Mouse (Mus musculus) hindbrain, embryonic 15.5 days (tissue): ENCODE measurements around the gene AL732309.1. TPM values are rescaled to one million over a fixed set of nuclear protein-coding genes. Genes with fewer than 3 reads are reported as not detected.

ENCODE experiments used
- ATAC-seq: fragments of 200-750 bp; cut with Nextera tagmentation; 2 replicates; pipeline ENCODE4 v1.8.0; 2017; ENCODE audit warnings: low read depth, moderate number of reproducible peaks, moderate TSS enrichment; ENCODE audit not compliant: low FRiP score
- H3K27ac ChIP-seq: fragments of 300-500 bp; sonication (generic); replicated peaks from 2 replicates; pipeline ENCODE4 v1.5.1; 2015; ENCODE audit warnings: mild to moderate bottlenecking, inconsistent platforms
- H3K27me3 ChIP-seq: fragments of 300-500 bp; sonication (generic); 2 replicates; pipeline ENCODE4 v1.6.1; 2015; ENCODE audit warnings: control low read depth, inconsistent platforms
- H3K36me3 ChIP-seq: fragments of 300-500 bp; sonication (generic); 2 replicates; pipeline ENCODE4 v1.6.1; 2015; ENCODE audit warnings: control low read depth, inconsistent platforms
- H3K4me1 ChIP-seq: fragments of 300-500 bp; sonication (generic); replicated peaks from 2 replicates; pipeline ENCODE4 v1.6.1; 2015; ENCODE audit warnings: control low read depth, inconsistent platforms
- H3K4me2 ChIP-seq: fragments of 300-500 bp; sonication (generic); 2 replicates; pipeline ENCODE4 v1.6.1; 2015; ENCODE audit warnings: moderate library complexity, mild to moderate bottlenecking, inconsistent platforms
- H3K4me3 ChIP-seq: fragments of 300-500 bp; sonication (generic); 2 replicates; pipeline ENCODE4 v1.5.1; 2015; ENCODE audit warnings: mild to moderate bottlenecking, inconsistent platforms
- H3K9ac ChIP-seq: fragments of 300-500 bp; sonication (generic); 2 replicates; pipeline ENCODE4 v1.6.1; 2015; ENCODE audit warnings: inconsistent platforms
- H3K9me3 ChIP-seq: fragments of 300-500 bp; sonication (generic); 2 replicates; pipeline ENCODE4 v1.6.1; 2016; ENCODE audit warnings: control low read depth, inconsistent platforms
- WGBS: fragments of 180-500 bp; shearing (Covaris S2); methylation state at CpG from one replicate; pipeline ENCODE4 v1.1.7; 2015; 5-methylcytosine and 5-hydroxymethylcytosine counted together
- polyA plus RNA-seq: library from polyadenylated mRNA; unstranded; fragments of >200 nt; fragmentation: Nextera tagmentation; extraction: Ambion mirVana; gene quantifications from 2 replicates; pipeline ENCODE4 v1.2.1, GENCODE M21; 2015

AL732309.1 gene
- polyA plus RNA-seq, 1 experiment from 2014 or later = 6.3 TPM

DNA sequence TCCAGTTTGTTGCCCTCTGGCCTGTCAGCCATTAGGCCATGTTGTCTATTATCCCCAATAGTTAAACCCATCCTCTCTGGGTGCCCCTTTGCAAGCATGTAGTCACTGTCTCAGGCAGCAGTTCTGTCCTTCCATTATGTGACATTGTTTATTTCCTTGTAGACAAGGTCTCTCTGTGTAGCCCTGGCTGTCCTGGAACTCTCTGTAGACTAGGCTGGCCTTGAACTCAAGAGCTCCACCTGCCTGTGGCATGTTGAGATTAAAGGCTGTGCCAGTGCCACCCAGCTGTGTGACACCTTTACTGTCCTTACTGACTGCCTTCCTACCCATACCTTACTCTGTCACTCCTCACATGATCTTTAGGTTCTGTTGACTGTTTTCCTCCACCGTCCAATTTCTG lies 5.7 kb upstream of the AL732309.1 start:
- Histone ChIP-seq H3K4me1 (peaks cover 20% of the 10 kb centered on the region), H3K27ac (no peak overlapping the region), H3K4me3 (no peak overlapping the region), H3K9me3 (no peaks in the 10 kb centered on the region), H3K4me2 (no peak overlapping the region), H3K36me3 (0 out of 2 replicates have a peak, but pooled peaks cover 10% of the 10 kb centered on the region), H3K9ac (no peak overlapping the region), H3K27me3 (no peaks in the 10 kb centered on the region)
- WGBS = 93% methylated on average over 1 of the region's 1 CpGs
- no peak for ATAC-seq

DNA sequence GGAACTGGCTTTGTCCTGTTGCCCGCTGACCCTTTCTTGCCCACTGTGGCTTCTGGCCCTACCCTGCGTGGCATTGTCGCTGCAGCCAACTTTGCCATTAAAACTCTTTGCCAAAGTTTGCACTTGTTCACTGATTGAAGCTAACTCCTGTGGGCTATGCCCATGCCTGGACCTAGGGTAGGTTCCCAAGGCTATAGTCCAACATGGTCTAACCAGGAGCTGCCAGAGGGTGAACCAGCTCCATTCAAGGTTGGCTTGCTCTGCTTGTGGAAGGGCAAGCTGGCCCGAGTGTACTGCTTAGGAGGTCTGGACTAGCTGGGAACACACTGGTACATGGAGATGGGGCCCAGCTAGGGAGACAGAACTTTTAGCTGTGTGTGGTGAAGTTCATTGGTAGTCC lies 2.5 kb downstream of the AL732309.1 start:
- WGBS = 90% methylated on average over 4 of the region's 4 CpGs
- Histone ChIP-seq H3K4me3 (no peak overlapping the region), H3K4me2 (0 out of 2 replicates have a peak overlapping the region, but pooled peaks have one; percentile 92), H3K9ac (no peak overlapping the region), H3K36me3 (no peaks in the 10 kb centered on the region; the same call in 1 of the 2 replicates), H3K27ac (no peak overlapping the region), H3K27me3 (no peaks in the 10 kb centered on the region), H3K4me1 (peaks cover 37% of the 10 kb centered on the region), H3K9me3 (no peaks in the 10 kb centered on the region)
- ATAC-seq = no peak

DNA sequence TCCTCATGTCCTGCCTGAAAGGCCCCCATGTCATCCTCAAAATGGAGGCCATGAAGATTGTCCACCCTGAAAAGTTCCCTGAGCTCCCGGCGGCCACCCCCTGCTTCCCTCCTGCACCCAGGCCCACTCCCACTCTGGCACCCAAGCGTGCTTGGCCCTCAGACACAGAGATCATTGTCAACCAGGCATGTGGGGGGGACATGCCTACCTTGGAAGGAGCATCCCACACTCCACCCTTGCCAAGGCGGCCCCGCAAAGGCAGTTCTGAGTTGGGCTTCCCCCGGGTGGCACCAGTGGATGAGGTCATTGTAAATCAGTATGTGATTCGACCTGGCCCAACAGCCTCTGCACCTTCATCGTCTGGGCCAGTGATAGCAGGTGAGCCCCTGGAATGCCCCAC lies 3.3 kb downstream of the AL732309.1 start:
- H3K4me3 ChIP-seq = peak overlapping the region; percentile 61
- 83% methylated on average over 8 of the region's 8 CpGs for WGBS
- peaks cover 37% of the 10 kb centered on the region for H3K4me1 ChIP-seq
- no peak for ATAC-seq
- H3K9me3 ChIP-seq = no peaks in the 10 kb centered on the region
- H3K9ac ChIP-seq = peak overlapping the region; percentile 81
- no peak overlapping the region for H3K27ac ChIP-seq
- peak overlapping the region; percentile 92 for H3K4me2 ChIP-seq
- H3K36me3 ChIP-seq = no peaks in the 10 kb centered on the region; the same call in 1 of the 2 replicates
- no peaks in the 10 kb centered on the region for H3K27me3 ChIP-seq

DNA sequence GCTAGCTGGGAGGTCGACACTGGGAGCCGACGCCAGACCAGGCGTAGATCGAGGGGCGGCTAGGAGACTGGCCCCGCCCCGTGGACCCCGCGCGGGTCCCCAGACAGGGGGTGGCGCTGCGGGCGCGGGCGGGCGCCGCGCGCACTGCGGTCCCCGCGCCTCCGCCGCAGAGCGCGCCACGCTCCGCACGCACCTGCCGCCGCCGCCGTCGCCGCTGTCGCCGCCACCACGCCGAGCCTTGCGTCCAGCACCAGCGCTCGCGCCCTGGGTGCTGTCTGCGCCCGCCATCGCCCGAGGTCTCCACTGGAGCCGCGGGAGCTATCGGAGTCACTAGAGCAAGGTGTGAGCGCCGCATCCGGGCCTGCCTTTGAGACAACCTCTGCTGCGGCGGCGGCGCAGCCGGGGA lies 4.6 kb downstream of the AL732309.1 start, which contains the start of the genes Rnf208 and Cysrt1:
Rnf208 (plus strand) TSS at position 155 of the 406 bp plus-strand sequence.
Cysrt1 (minus strand) TSS at position 352 of the 406 bp plus-strand sequence.
- Histone ChIP-seq H3K4me1 (peaks cover 37% of the 10 kb centered on the region), H3K9me3 (no peaks in the 10 kb centered on the region), H3K4me3 (peak within 1 kb of the TSS; percentile 61), H3K36me3 (no peaks in the 10 kb centered on the region; the same call in 1 of the 2 replicates), H3K9ac (peak within 1 kb of the TSS; percentile 81), H3K27ac (peak within 1 kb of the TSS; percentile 72), H3K27me3 (peaks cover 4% of the 10 kb centered on the region; the same call in 1 of the 2 replicates), H3K4me2 (peak within 1 kb of the TSS; percentile 92)
- peak; percentile 65 for ATAC-seq
- 0% methylated on average over 40 of the region's 59 CpGs for WGBS

DNA sequence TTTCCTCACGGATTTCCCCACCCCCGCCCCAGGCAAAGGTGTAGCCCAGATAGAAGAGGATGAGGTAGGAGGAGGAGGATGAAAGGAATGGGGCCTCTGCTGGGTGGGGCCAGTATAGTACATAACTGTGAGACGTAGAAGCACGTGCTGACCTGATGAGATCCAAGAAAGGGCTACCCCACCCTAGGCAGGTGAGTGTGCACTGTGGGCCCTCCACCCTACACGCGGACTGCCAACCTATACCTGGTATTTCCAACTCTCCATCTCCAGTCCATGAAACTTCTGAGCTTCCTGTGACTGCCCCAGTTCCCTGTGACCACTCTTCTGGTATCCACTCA lies 5.3 kb downstream of the AL732309.1 start:
- ATAC-seq = peak; percentile 32
- WGBS = 12% methylated on average over 6 of the region's 6 CpGs
- Histone ChIP-seq H3K4me2 (peak overlapping the region; percentile 92), H3K27ac (peak overlapping the region; percentile 72), H3K9me3 (no peaks in the 10 kb centered on the region), H3K27me3 (peaks cover 4% of the 10 kb centered on the region; the same call in 1 of the 2 replicates), H3K4me3 (peak overlapping the region; percentile 61), H3K4me1 (peaks cover 37% of the 10 kb centered on the region), H3K36me3 (no peaks in the 10 kb centered on the region; the same call in 1 of the 2 replicates), H3K9ac (peak overlapping the region; percentile 81)

DNA sequence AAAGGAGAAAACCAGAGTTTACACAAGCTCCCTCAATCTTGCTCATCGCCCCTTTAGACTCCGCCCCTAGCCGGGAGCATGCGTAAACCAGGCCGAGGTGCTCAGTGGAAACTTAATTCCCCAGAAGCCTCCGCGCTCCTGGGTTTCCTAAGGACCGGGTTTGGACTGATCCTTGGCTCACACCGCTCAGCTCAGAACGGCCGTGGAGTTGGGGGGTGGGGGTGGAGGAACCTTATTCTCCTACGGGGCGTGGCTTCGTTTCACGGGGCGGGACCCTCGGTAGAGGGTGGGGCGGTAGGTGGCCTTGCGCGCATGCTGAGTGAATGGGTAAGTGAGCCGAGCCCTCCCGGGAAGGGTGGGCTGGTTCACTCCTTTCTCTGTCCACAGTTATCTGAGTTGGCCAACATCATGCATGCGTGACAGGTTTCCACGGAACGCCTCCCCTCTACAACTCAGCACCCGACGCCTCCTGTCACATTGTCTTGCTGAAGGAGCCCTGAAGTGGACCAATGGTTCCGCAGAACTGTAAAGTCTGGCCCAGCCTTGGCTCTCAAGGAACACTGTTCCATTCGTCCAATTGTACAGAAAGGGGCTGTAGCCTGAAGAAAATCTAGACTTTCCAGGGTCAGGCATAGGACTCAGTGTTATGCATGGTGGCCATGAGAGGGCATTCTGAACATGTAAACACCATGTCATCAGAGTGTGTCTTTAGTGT lies 5.8 kb downstream of the AL732309.1 start:
- Histone ChIP-seq H3K9ac (peak overlapping the region; percentile 24), H3K27me3 (peaks cover 4% of the 10 kb centered on the region; the same call in 1 of the 2 replicates), H3K4me2 (peak overlapping the region; percentile 92), H3K4me3 (peak overlapping the region; percentile 61), H3K27ac (peak overlapping the region; percentile 72), H3K36me3 (no peaks in the 10 kb centered on the region; the same call in 1 of the 2 replicates), H3K9me3 (no peaks in the 10 kb centered on the region), H3K4me1 (peaks cover 37% of the 10 kb centered on the region)
- WGBS = 1% methylated on average over 29 of the region's 29 CpGs
- peak; percentile 83 for ATAC-seq

DNA sequence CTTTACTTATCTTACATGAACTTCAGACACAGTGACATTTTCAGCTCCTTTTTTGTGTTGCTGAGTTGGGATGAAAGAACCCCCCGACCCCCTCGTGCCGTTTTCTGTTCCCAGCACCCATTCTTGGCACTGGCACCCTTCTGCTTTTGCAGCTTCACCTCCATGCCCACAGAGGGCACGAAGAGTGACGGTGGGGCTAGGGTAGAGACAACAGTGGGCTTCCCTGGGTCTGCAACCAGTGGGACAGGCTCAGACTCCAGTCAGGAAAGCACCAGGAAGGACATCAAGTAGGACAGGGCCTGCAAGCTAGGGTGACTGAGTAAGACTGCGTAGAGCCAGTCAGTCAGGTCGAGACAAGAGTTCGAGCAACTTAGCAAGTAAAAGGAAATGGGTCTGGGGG lies 6.4 kb downstream of the AL732309.1 start:
- Histone ChIP-seq H3K4me2 (peak overlapping the region; percentile 92), H3K4me3 (peak overlapping the region; percentile 61), H3K27me3 (peaks cover 4% of the 10 kb centered on the region; the same call in 1 of the 2 replicates), H3K27ac (peak overlapping the region; percentile 72), H3K9ac (no peak overlapping the region), H3K4me1 (peaks cover 37% of the 10 kb centered on the region), H3K36me3 (no peaks in the 10 kb centered on the region; the same call in 1 of the 2 replicates), H3K9me3 (no peaks in the 10 kb centered on the region)
- 54% methylated on average over 8 of the region's 8 CpGs for WGBS
- peak; percentile 23 for ATAC-seq

DNA sequence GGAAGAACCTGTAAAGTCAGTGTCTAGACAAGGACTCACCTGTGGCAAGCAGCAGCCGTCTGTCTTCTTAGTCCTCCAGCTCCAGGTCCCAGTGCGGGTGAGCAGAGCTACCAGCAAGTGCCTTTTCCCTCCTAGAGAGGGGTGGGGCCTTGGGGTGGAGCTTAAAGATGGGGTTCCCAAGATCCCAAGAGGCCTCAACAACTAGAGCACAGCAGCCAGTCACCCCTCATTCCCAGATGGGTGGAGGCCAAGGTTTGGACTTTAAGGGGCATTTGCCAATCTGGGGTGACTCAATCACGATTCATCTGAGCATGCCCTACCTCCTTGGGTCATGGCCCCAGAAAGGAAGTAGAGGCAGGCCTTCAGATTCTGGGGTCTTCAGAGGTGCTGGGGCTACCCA lies 6.9 kb downstream of the AL732309.1 start:
- H3K9ac ChIP-seq = no peak overlapping the region
- WGBS = 88% methylated on average over 3 of the region's 3 CpGs
- ATAC-seq = no peak
- H3K36me3 ChIP-seq = no peaks in the 10 kb centered on the region
- no peak overlapping the region for H3K4me3 ChIP-seq
- no peaks in the 10 kb centered on the region for H3K9me3 ChIP-seq
- H3K4me2 ChIP-seq = no peak overlapping the region
- peaks cover 37% of the 10 kb centered on the region for H3K4me1 ChIP-seq
- no peak overlapping the region for H3K27ac ChIP-seq
- peaks cover 4% of the 10 kb centered on the region; the same call in 1 of the 2 replicates for H3K27me3 ChIP-seq

DNA sequence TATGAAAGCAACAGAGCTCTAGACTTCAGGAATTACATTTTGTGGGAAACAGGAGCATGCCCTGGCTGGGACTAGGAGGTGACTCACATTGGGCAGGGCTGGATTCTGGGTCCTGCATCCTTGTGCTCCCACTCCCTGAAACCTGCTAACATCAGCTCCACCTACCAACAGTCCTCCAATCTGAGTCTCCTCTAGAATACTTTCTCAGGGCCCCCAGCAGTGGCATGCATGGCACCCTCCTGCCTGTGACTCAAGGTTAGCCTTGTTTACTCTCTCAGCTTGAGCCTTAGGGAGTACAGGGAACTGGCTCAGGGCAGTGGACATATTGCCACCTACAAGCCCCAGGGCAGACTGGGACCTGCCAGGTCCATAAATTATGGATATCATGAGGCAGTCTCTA lies 8.6 kb downstream of the AL732309.1 start:
- Histone ChIP-seq H3K9me3 (no peaks in the 10 kb centered on the region), H3K27ac (no peak overlapping the region)
- no peak for ATAC-seq

DNA sequence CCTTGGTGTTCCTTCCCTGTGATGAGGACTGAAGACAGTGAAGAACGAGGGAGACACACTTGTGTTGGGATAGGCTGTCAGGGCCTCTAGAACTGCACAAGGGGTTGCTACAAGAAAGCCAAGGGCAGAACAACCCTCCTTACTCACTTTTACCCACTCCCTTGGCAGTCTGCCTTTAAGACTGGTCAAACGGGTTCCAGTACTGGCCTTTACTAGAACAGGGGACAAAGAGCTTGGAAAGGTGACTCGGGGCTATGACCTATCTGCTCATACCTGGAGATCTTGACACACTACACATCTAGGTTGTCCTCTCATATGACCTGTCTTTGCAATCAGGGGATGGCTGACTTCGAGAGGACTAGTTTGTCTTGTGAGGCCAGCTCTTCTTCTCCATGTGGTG lies 9.1 kb downstream of the AL732309.1 start:
- WGBS = 74% methylated on average over 4 of the region's 4 CpGs
- H3K4me1 ChIP-seq = peaks cover 17% of the 10 kb centered on the region
- H3K9ac ChIP-seq = no peak overlapping the region
- no peak overlapping the region for H3K4me2 ChIP-seq
- H3K27me3 ChIP-seq = peaks cover 4% of the 10 kb centered on the region; the same call in 1 of the 2 replicates
- ATAC-seq = no peak
- H3K9me3 ChIP-seq = no peaks in the 10 kb centered on the region
- no peaks in the 10 kb centered on the region for H3K36me3 ChIP-seq
- H3K4me3 ChIP-seq = no peak overlapping the region
- no peak overlapping the region for H3K27ac ChIP-seq

More for the DNA sequence above, 8.6 kb downstream of the AL732309.1 start:
- H3K4me2 ChIP-seq = no peak overlapping the region
- H3K4me3 ChIP-seq = no peak overlapping the region
- H3K9ac ChIP-seq = no peak overlapping the region
- H3K27me3 ChIP-seq = peaks cover 4% of the 10 kb centered on the region; the same call in 1 of the 2 replicates
- no peaks in the 10 kb centered on the region for H3K36me3 ChIP-seq
- peaks cover 23% of the 10 kb centered on the region for H3K4me1 ChIP-seq

DNA sequence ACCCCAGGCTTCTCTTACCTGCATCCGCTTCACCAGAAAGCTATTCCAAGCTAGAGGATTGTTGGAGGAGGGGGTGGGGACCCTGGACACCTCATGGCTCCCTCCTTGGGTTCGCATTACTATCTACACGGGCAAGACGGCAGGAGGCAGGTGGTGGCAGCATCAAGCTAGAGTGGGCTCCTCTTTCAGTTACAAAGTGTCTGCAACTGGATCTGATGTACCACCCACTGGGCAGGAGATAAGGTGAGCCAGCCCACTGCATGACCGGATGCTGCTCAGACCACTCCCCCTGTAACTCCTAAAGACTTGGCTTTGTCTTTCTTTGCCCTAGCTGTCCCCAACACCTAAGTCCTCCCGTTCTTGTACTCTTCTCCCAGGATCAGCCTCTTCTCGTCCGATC lies 10.0 kb downstream of the AL732309.1 start, which contains the start of gene Rnf224:
Rnf224 (minus strand) TSS at position 174 of the 400 bp plus-strand sequence.
- H3K36me3 ChIP-seq = no peaks in the 10 kb centered on the region
- H3K4me1 ChIP-seq = peaks cover 15% of the 10 kb centered on the region
- H3K4me2 ChIP-seq = no peak within 1 kb of the TSS
- no peak within 1 kb of the TSS for H3K9ac ChIP-seq
- no peak within 1 kb of the TSS for H3K27ac ChIP-seq
- ATAC-seq = no peak
- peaks cover 4% of the 10 kb centered on the region; the same call in 1 of the 2 replicates for H3K27me3 ChIP-seq
- H3K4me3 ChIP-seq = no peak within 1 kb of the TSS
- H3K9me3 ChIP-seq = no peaks in the 10 kb centered on the region
- 36% methylated on average over 8 of the region's 8 CpGs for WGBS

DNA sequence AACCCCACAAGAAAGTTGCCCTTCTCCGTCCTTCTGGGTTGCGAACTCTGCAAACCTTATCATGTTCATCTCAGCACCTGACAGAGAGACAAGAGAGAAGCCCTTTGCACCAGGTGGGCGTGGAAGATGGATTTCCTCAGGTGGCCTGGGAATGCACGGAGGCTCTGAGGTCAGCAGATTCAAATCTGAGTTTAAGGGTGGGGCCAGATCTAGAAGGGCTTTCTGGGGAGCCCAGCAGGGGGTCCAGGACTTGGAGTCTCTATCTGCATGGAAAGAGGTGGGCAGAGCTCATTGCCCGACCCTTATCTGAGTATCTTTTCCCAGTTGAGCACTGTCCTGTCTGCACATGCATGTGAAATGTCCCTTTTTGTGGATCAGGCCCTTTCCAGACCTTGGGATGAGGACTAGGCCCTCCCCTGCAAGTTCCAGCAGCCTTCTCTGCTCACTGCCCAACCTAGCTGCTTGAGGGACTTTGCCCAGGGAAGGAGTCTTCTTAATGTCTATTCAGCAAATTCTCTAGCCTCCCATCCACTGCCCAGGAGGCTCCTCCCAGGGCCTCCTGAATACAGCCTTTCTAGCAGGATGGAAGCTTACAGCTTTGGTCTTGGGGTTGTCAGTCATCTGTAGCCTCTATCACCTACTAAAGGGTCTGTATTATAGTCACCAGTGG lies 12.0 kb downstream of the AL732309.1 start:
- 73% methylated on average over 5 of the region's 5 CpGs for WGBS
- Histone ChIP-seq H3K36me3 (no peaks in the 10 kb centered on the region), H3K27ac (no peak overlapping the region), H3K9ac (no peak overlapping the region), H3K27me3 (peaks cover 4% of the 10 kb centered on the region; the same call in 1 of the 2 replicates), H3K4me3 (no peak overlapping the region), H3K4me2 (no peak overlapping the region), H3K9me3 (no peaks in the 10 kb centered on the region), H3K4me1 (no peaks in the 10 kb centered on the region)
- no peak for ATAC-seq
